Mouse (Mus musculus) neural tube, embryonic 12.5 days (tissue): ENCODE measurements around the gene Ap2a1. TPM values are rescaled to one million over a fixed set of nuclear protein-coding genes. Genes with fewer than 3 reads are reported as not detected.
"Not testable (repeated sequence)": the region's sequence is repeated elsewhere in the genome, so short reads cannot be mapped to it uniquely, and the experiment has no call there.

Experiments used
- ATAC-seq: fragments of 200-750 bp; cut with Nextera tagmentation; 2 replicates; pipeline ENCODE4 v1.8.0; 2017; ENCODE audit warnings: low read depth, mild to moderate bottlenecking, moderate TSS enrichment, moderate library complexity; ENCODE audit not compliant: low FRiP score
- H3K27ac ChIP-seq: fragments of 300-500 bp; sonication (generic); 2 replicates; pipeline ENCODE4 v1.5.1; 2016
- H3K27me3 ChIP-seq: fragments of 300-500 bp; sonication (generic); replicated peaks from 2 replicates; pipeline ENCODE4 v1.6.1; 2016; ENCODE audit warnings: mild to moderate bottlenecking
- H3K36me3 ChIP-seq: fragments of 300-500 bp; sonication (generic); 2 replicates; pipeline ENCODE4 v1.6.1; 2016; ENCODE audit warnings: mild to moderate bottlenecking
- H3K4me1 ChIP-seq: fragments of 300-500 bp; sonication (generic); 2 replicates; pipeline ENCODE4 v1.6.1; 2016
- H3K4me2 ChIP-seq: fragments of 300-500 bp; sonication (generic); replicated peaks from 2 replicates; pipeline ENCODE4 v1.6.1; 2016; ENCODE audit warnings: mild to moderate bottlenecking
- H3K4me3 ChIP-seq: fragments of 300-500 bp; sonication (generic); 2 replicates; pipeline ENCODE4 v1.5.1; 2016
- H3K9ac ChIP-seq: fragments of 300-500 bp; sonication (generic); 2 replicates; pipeline ENCODE4 v1.6.1; 2016; ENCODE audit warnings: mild to moderate bottlenecking
- H3K9me3 ChIP-seq: fragments of 300-500 bp; sonication (generic); 2 replicates; pipeline ENCODE4 v1.6.1; 2016; ENCODE audit warnings: mild to moderate bottlenecking
- WGBS: fragments of 180-500 bp; shearing (Covaris S2); methylation state at CpG from one replicate; pipeline ENCODE4 v1.1.7; 2016; 5-methylcytosine and 5-hydroxymethylcytosine counted together
- polyA plus RNA-seq: library from polyadenylated mRNA; unstranded; fragments of >200 nt; fragmentation: Nextera tagmentation; extraction: Ambion mirVana; gene quantifications from 2 replicates; pipeline ENCODE4 v1.2.1, GENCODE M21; 2016

Gene Ap2a1
- polyA plus RNA-seq, 1 experiment from 2014 or later = 100 TPM

- Histone ChIP-seq H3K9me3 (no peaks in the 10 kb centered on the region), H3K9ac (peak overlapping the region; percentile 90), H3K4me3 (peak overlapping the region; percentile 79), H3K4me1 (peaks cover 49% of the 10 kb centered on the region), H3K4me2 (peak overlapping the region; percentile 75), H3K27ac (no peak overlapping the region), H3K36me3 (peaks cover 40% of the 10 kb centered on the region), H3K27me3 (no peaks in the 10 kb centered on the region)
- 87% methylated on average over 4 of the region's 4 CpGs for WGBS
- ATAC-seq = no peak
Observed at GRCm38 (mm10) chr7:44890737-44891136, 38.6 kb downstream of the Ap2a1 start.

- Histone ChIP-seq H3K4me3 (no peak overlapping the region), H3K27ac (no peak overlapping the region), H3K4me1 (peaks cover 47% of the 10 kb centered on the region), H3K9me3 (no peaks in the 10 kb centered on the region), H3K36me3 (peaks cover 46% of the 10 kb centered on the region), H3K9ac (no peak overlapping the region), H3K4me2 (peak overlapping the region; percentile 75), H3K27me3 (no peaks in the 10 kb centered on the region)
- 89% methylated on average over 7 of the region's 7 CpGs for WGBS
- no peak for ATAC-seq
Observed at GRCm38 (mm10) chr7:44890180-44890579, 39.1 kb downstream of the Ap2a1 start.

- H3K4me3 ChIP-seq = no peak overlapping the region
- H3K4me1 ChIP-seq = peaks cover 35% of the 10 kb centered on the region
- H3K27me3 ChIP-seq = no peaks in the 10 kb centered on the region
- H3K9ac ChIP-seq = 0 out of 2 replicates have a peak overlapping the region, but pooled peaks have one; percentile 21
- no peak for ATAC-seq
- H3K27ac ChIP-seq = no peak overlapping the region
- no peak overlapping the region for H3K4me2 ChIP-seq
- no peaks in the 10 kb centered on the region for H3K9me3 ChIP-seq
- 92% methylated on average over 13 of the region's 13 CpGs for WGBS
- peaks cover 60% of the 10 kb centered on the region for H3K36me3 ChIP-seq
Observed at GRCm38 (mm10) chr7:44888256-44889105, 40.8 kb downstream of the Ap2a1 start.

- Histone ChIP-seq H3K9ac (no peak overlapping the region), H3K27ac (no peak overlapping the region), H3K9me3 (no peaks in the 10 kb centered on the region), H3K4me3 (no peak overlapping the region), H3K4me2 (no peak overlapping the region), H3K36me3 (peaks cover 75% of the 10 kb centered on the region), H3K27me3 (no peaks in the 10 kb centered on the region), H3K4me1 (peaks cover 30% of the 10 kb centered on the region)
- WGBS = 89% methylated on average over 7 of the region's 7 CpGs
- no peak for ATAC-seq
Observed at GRCm38 (mm10) chr7:44886964-44887363, 42.3 kb downstream of the Ap2a1 start.

- no peak for ATAC-seq
- Histone ChIP-seq H3K9ac (no peak overlapping the region), H3K4me1 (peaks cover 13% of the 10 kb centered on the region), H3K27ac (no peak overlapping the region), H3K9me3 (no peaks in the 10 kb centered on the region), H3K4me2 (no peak overlapping the region), H3K4me3 (no peak overlapping the region), H3K36me3 (peaks cover 89% of the 10 kb centered on the region), H3K27me3 (no peaks in the 10 kb centered on the region)
- WGBS = 97% methylated on average over 5 of the region's 5 CpGs
Observed at GRCm38 (mm10) chr7:44884637-44885036, 44.7 kb downstream of the Ap2a1 start.

- Histone ChIP-seq H3K27me3 (no peaks in the 10 kb centered on the region), H3K27ac (no peak overlapping the region), H3K4me3 (no peak overlapping the region), H3K9ac (no peak overlapping the region), H3K9me3 (no peaks in the 10 kb centered on the region), H3K4me1 (no peaks in the 10 kb centered on the region), H3K36me3 (peaks cover 89% of the 10 kb centered on the region), H3K4me2 (no peak overlapping the region)
- ATAC-seq = no peak
- 97% methylated on average over 3 of the region's 3 CpGs for WGBS
Observed at GRCm38 (mm10) chr7:44883036-44883435, 46.3 kb downstream of the Ap2a1 start.

GRCm38 (mm10) chr7:44877833-44878232 is 51.5 kb downstream of the Ap2a1 start:
- ATAC-seq = no peak

GRCm38 (mm10) chr7:44871774-44872173 is 57.5 kb downstream of the Ap2a1 start:
- H3K4me2 ChIP-seq, H3K9me3 ChIP-seq, ATAC-seq, H3K27me3 ChIP-seq, H3K4me3 ChIP-seq, H3K27ac ChIP-seq, H3K9ac ChIP-seq: not testable (repeated sequence)
- peaks cover 18% of the 10 kb centered on the region for H3K36me3 ChIP-seq
- 85% methylated on average over 2 of the region's 2 CpGs for WGBS
- peaks cover 24% of the 10 kb centered on the region for H3K4me1 ChIP-seq

More at GRCm38 (mm10) chr7:44877833-44878232, 51.5 kb downstream of the Ap2a1 start:
- Histone ChIP-seq H3K36me3 (peaks cover 73% of the 10 kb centered on the region), H3K4me1 (no peaks in the 10 kb centered on the region), H3K4me3 (no peak overlapping the region), H3K9ac (no peak overlapping the region), H3K27ac (no peak overlapping the region), H3K27me3 (no peaks in the 10 kb centered on the region), H3K9me3 (no peaks in the 10 kb centered on the region), H3K4me2 (no peak overlapping the region)
- WGBS = 93% methylated on average over 14 of the region's 14 CpGs

- WGBS = 40% methylated on average over 1 of the region's 1 CpGs
- H3K27ac ChIP-seq = no peak overlapping the region
- peaks cover 12% of the 10 kb centered on the region for H3K36me3 ChIP-seq
Observed at GRCm38 (mm10) chr7:44871181-44871580, 58.1 kb downstream of the Ap2a1 start.

GRCm38 (mm10) chr7:44870614-44871013 is 58.7 kb downstream of the Ap2a1 start:
- H3K4me2 ChIP-seq = peak overlapping the region; percentile 86
- H3K27me3 ChIP-seq = no peaks in the 10 kb centered on the region
- H3K9ac ChIP-seq = no peak overlapping the region
- H3K27ac ChIP-seq = peak overlapping the region; percentile 99; the same call in 1 of the 2 replicates
- peaks cover 35% of the 10 kb centered on the region for H3K4me1 ChIP-seq
- peak overlapping the region; percentile 97 for H3K4me3 ChIP-seq
- 85% methylated on average over 6 of the region's 6 CpGs for WGBS
- no peak for ATAC-seq
- H3K9me3 ChIP-seq = no peaks in the 10 kb centered on the region
- peaks cover 9% of the 10 kb centered on the region for H3K36me3 ChIP-seq

More at GRCm38 (mm10) chr7:44871181-44871580, 58.1 kb downstream of the Ap2a1 start:
- Histone ChIP-seq H3K27me3 (no peaks in the 10 kb centered on the region), H3K9me3 (no peaks in the 10 kb centered on the region), H3K4me2 (no peak overlapping the region), H3K4me1 (peaks cover 30% of the 10 kb centered on the region), H3K9ac (no peak overlapping the region), H3K4me3 (no peak overlapping the region)
- ATAC-seq = no peak

GRCm38 (mm10) chr7:44869697-44870528 is 59.4 kb downstream of the Ap2a1 start, which contains the start of gene Ptov1:
Gene Ptov1, minus strand, starts transcription at chr7:44869788.
- Histone ChIP-seq H3K9me3 (no peaks in the 10 kb centered on the region), H3K4me1 (peaks cover 42% of the 10 kb centered on the region), H3K4me2 (peak within 1 kb of the TSS; percentile 86), H3K36me3 (peaks cover 15% of the 10 kb centered on the region), H3K27me3 (no peaks in the 10 kb centered on the region), H3K4me3 (peak within 1 kb of the TSS; percentile 97), H3K27ac (peak within 1 kb of the TSS; percentile 99), H3K9ac (peak within 1 kb of the TSS; percentile 99)
- WGBS = 11% methylated on average over 29 of the region's 29 CpGs
- ATAC-seq = peak; percentile 94
